Mouse (Mus musculus) erythroblast, embryonic 14.5 days (primary cell): ENCODE data around the gene Suz12. TPM values are rescaled to one million over a fixed set of nuclear protein-coding genes. Genes with fewer than 3 reads are reported as not detected.
A peak's percentile ranks its signal among the peaks of the same experiment; 100 is the strongest.
"Not testable (repeated sequence)": the region's sequence is repeated elsewhere in the genome, so short reads cannot be mapped to it uniquely, and the experiment has no call there.

Experiments
- H3K27me3 ChIP-seq: 2 replicates; pipeline ENCODE4 v1.6.1; 2012; ENCODE audit warnings: inconsistent platforms; ENCODE audit not compliant: control insufficient read depth
- H3K36me3 ChIP-seq: 2 replicates; pipeline ENCODE4 v1.6.1; 2012; ENCODE audit warnings: mild to moderate bottlenecking, inconsistent platforms; ENCODE audit not compliant: control insufficient read depth
- H3K4me1 ChIP-seq: 2 replicates; pipeline ENCODE4 v1.6.1; 2012; ENCODE audit warnings: inconsistent platforms; ENCODE audit not compliant: control insufficient read depth
- H3K4me3 ChIP-seq: replicated peaks from 2 replicates; pipeline ENCODE3; 2012; ENCODE audit warnings: moderate library complexity, mild to moderate bottlenecking, inconsistent platforms
- H3K9me3 ChIP-seq: 2 replicates; pipeline ENCODE4 v1.6.1; 2012; ENCODE audit warnings: low read length, inconsistent platforms, mixed read lengths; ENCODE audit not compliant: control insufficient read depth
- GATA1 ChIP-seq: IDR thresholded peaks from 2 replicates; pipeline ENCODE4 v1.6.1; 2012; ENCODE audit warnings: low read length, inconsistent platforms, mixed read lengths
- TAL1 ChIP-seq: IDR thresholded peaks from 3 replicates; pipeline ENCODE4 v1.6.1; 2012; ENCODE audit warnings: low read length, inconsistent platforms, mixed read lengths
- polyA plus RNA-seq: library from polyadenylated mRNA; stranded (reverse); fragments of >175 nt; gene quantifications from 2 replicates; pipeline ENCODE4 v1.2.3, GENCODE M21; 2012

The Suz12 gene
- polyA plus RNA-seq, 1 experiment: 1.1 TPM

DNA sequence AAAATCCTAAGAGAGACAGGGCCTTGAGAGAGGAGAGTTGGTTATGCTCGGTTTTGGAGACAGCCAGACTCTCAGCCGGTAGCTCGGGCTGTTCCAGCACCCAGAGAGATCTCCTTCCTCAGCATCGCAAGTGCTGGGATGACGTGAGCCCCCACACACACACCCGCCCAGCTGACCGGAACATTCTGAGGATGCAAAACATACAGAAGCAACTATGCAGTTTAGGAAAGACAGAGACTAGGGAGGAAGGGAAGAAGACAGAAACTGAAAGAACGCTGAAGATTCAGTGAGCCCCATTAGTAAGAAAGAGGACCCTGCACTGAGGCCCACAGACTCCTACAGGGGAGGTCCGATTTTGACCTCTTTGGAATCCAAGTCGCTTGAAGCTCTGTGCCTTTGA is 25.2 kb upstream of the Suz12 start:
- no peak for TF ChIP-seq TAL1
- no peak for TF ChIP-seq GATA1
- Histone ChIP-seq H3K9me3 (no peaks in the 10 kb centered on the region), H3K36me3 (no peaks in the 10 kb centered on the region), H3K4me1 (peaks cover 8% of the 10 kb centered on the region), H3K27me3 (peaks cover 38% of the 10 kb centered on the region), H3K4me3 (no peak overlapping the region)

DNA sequence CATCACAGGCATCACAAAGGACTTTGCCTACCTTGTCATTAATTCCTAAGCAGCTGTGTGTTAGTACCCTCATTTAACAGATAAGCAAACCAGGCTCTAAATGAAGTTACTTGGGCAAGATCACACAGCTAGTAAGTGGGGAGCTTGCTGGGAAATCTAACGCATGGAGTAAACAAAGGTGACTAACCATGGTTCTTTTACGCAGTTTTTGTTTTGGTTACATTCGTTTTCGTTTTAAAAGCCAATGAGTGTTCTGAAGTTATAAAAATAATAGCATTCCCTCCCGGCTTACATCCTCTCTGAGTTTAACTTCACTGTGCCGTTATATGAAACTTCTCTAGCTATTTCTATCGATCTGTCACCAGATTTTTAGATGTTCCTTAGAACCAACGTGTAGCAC is 19.8 kb upstream of the Suz12 start:
- peaks cover 8% of the 10 kb centered on the region; the same call in 1 of the 2 replicates for H3K9me3 ChIP-seq
- H3K4me1 ChIP-seq: peaks cover 10% of the 10 kb centered on the region
- H3K4me3 ChIP-seq: no peak overlapping the region
- no peak for TF ChIP-seq GATA1
- TF ChIP-seq TAL1: no peak
- H3K27me3 ChIP-seq: peaks cover 58% of the 10 kb centered on the region
- H3K36me3 ChIP-seq: no peaks in the 10 kb centered on the region

GRCm38 (mm10) chr11:79973626-79974476 is 19.1 kb upstream of the Suz12 start:
- TF ChIP-seq GATA1: no peak
- TF ChIP-seq TAL1: no peak
- H3K27me3 ChIP-seq: peaks cover 58% of the 10 kb centered on the region
- H3K4me3 ChIP-seq: peak overlapping the region; percentile 41
- H3K9me3 ChIP-seq: peaks cover 8% of the 10 kb centered on the region; the same call in 1 of the 2 replicates
- no peaks in the 10 kb centered on the region for H3K36me3 ChIP-seq
- H3K4me1 ChIP-seq: peaks cover 10% of the 10 kb centered on the region

DNA sequence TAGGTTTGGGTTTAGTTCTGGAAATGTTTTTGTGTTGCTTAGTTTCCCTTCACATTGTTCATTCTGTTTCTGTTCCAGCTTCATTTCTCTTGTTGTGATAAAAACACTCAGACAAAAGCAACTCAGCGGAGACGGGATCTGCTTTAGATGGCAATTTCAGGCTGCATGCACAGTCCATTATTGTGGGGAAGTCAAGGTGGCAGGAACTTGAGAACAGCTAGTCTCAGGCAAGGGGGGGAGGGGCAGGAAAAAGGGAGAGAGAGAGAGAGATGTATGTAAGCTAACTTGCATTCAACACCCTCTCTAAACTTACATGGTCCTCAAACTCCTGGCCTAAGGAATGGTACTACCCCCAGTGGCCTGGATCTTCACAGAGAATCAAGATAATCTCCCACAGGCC is 17.5 kb upstream of the Suz12 start:
- H3K4me3 ChIP-seq: no peak overlapping the region
- H3K9me3 ChIP-seq: peaks cover 8% of the 10 kb centered on the region; the same call in 1 of the 2 replicates
- peaks cover 58% of the 10 kb centered on the region for H3K27me3 ChIP-seq
- H3K36me3 ChIP-seq: no peaks in the 10 kb centered on the region
- peaks cover 10% of the 10 kb centered on the region for H3K4me1 ChIP-seq
- TF ChIP-seq GATA1: no peak

DNA sequence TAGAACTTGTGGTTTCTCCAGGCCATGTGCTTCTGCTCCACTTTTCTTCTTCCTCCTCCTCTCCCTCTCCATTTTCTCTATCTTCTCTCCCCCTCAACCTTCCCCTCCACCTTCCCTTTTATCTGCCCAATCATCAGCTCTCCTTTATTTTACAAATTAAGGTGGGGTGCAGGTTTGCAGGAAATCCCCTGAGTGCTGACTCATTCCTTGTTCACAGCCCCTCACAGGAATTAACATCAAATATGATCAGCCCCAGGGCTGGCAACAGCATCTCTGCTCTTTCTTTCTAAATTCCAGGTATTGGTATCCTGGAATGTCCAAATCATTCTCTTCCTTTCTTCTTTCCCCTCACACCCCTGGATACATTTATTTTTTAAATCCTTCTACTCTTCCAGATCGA is 16.7 kb upstream of the Suz12 start:
- H3K4me1 ChIP-seq: peaks cover 10% of the 10 kb centered on the region
- H3K36me3 ChIP-seq: no peaks in the 10 kb centered on the region
- peaks cover 53% of the 10 kb centered on the region for H3K27me3 ChIP-seq
- peaks cover 8% of the 10 kb centered on the region; the same call in 1 of the 2 replicates for H3K9me3 ChIP-seq
- TF ChIP-seq TAL1: no peak
- no peak for TF ChIP-seq GATA1
- H3K4me3 ChIP-seq: no peak overlapping the region

DNA sequence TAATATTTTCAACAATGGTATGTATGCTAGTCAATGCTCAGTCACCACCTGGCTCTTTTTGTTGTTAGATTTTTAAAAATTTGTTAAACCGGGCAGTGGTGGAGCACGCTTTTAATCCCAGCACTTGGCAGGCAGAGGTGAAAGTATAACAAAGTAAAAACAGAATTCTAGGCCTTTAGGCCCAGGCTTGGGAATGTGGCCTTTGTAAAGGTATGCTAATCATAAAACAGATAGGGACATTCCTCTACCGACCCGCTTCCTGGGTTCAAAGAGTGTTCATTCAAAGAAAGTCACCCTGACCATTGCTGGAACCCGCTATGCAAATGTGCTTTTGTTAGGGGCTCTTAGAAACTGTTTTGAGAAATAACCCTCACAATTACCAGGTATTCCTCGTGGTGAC is 16.3 kb upstream of the Suz12 start:
- H3K27me3 ChIP-seq: peaks cover 49% of the 10 kb centered on the region
- not testable (repeated sequence) for H3K9me3 ChIP-seq, H3K36me3 ChIP-seq, H3K4me3 ChIP-seq
- peaks cover 10% of the 10 kb centered on the region for H3K4me1 ChIP-seq

DNA sequence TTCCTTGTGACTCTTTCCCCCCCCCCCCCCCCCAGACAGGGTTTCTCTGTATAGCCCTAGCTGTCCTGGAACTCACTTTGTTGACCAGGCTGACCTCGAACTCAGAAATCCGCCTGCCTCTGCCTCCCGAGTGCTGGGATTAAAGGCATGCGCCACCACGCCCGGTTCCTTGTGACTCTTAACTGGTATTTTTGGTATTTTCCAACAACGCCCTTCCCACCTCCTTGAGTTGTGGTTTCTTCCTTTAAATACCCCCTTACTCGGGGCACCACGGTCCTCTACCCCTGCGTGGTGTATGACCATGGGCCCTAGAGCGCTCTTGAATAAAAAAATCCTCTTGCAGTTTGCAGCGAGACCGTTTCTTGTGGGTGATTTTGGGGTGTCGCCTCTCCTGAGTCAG is 15.8 kb upstream of the Suz12 start:
- not testable (repeated sequence) for H3K9me3 ChIP-seq, H3K4me3 ChIP-seq
- H3K4me1 ChIP-seq: peaks cover 10% of the 10 kb centered on the region

GRCm38 (mm10) chr11:79977747-79978146 is 15.2 kb upstream of the Suz12 start:
- H3K4me1 ChIP-seq: peaks cover 10% of the 10 kb centered on the region
- H3K36me3 ChIP-seq, H3K9me3 ChIP-seq, H3K4me3 ChIP-seq: not testable (repeated sequence)
- H3K27me3 ChIP-seq: peaks cover 41% of the 10 kb centered on the region

More for the DNA sequence above, 15.8 kb upstream of the Suz12 start:
- H3K36me3 ChIP-seq: not testable (repeated sequence)
- peaks cover 46% of the 10 kb centered on the region for H3K27me3 ChIP-seq

DNA sequence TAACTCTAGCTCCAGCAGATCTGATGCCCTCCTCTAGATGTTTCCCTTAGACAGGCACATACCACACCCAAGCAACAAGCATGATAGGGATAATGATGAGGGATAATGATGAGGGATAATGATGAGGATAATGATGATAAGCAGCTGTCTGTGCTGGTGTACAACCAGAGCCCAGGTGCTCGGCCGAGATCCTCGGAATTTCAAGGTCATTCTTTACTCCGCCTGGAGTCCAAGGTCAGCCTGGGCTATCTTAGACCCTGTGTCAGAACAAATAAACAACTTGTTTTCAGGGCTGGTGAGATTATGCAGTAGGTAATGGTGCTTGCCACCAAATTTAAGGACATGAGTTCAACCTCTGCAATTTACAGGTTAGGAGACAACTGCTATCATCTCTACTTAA is 6.0 kb upstream of the Suz12 start:
- Histone ChIP-seq H3K4me3 (no peak overlapping the region), H3K4me1 (peaks cover 13% of the 10 kb centered on the region), H3K9me3 (no peaks in the 10 kb centered on the region), H3K36me3 (no peaks in the 10 kb centered on the region), H3K27me3 (peaks cover 3% of the 10 kb centered on the region)
- TF ChIP-seq GATA1: no peak
- peak; percentile 13; the same call in 1 of the 3 replicates for TF ChIP-seq TAL1

DNA sequence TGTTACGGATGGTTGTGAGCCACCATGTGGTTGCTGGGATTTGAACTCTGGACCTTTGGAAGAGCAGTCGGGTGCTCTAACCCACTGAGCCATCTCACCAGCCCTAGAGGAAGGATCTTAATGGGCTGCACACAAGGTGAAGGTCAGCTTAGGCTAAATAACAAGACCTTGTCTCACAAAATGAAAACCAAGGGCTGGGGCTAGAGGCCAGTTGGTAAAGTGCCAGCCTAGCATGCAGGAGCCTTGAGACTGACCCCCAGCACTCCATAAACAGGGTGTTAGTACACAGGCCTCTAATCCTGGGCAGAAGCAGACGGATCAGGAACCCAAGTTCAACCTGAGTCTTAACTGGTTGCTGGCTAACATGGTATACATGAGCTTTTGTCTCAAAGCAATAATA is 5.0 kb upstream of the Suz12 start:
- Histone ChIP-seq H3K36me3 (no peaks in the 10 kb centered on the region), H3K4me3 (no peak overlapping the region), H3K9me3 (no peaks in the 10 kb centered on the region), H3K27me3 (no peaks in the 10 kb centered on the region), H3K4me1 (peaks cover 19% of the 10 kb centered on the region)
- TF ChIP-seq TAL1 (no peak), GATA1 (no peak)
